Mouse (Mus musculus): ENCODE measurements around the gene Kdelr3. TPM values are rescaled to one million over a fixed set of nuclear protein-coding genes. Genes with fewer than 3 reads are reported as not detected.

Kdelr3 gene
- total and polyA plus RNA-seq, 3 experiments, result 0.33 to 7.4 (median 0.94) TPM

- no peak overlapping the region for H3K4me3 ChIP-seq (replicated peaks in 1 of 3; ENCODE audit: low read depth in 2 of 3, low read length in 2 of 3, poor library complexity in 1 of 3)
- H3K27ac ChIP-seq (ENCODE audit: insufficient read depth, low read depth), result no peak overlapping the region
- in situ Hi-C loops (cut with MboI; ENCODE audit: low pct_ligation_motif_present, low pct_unique_long_range_greater_than_20kb, low sequenced_read_pairs) (no loop called here), dilution Hi-C loops (cut with MboI; ENCODE audit: extremely low pct_ligation_motif_present, extremely low pct_unique_long_range_greater_than_20kb, low sequenced_read_pairs) (no loop called here)
- no peaks in the 10 kb centered on the region for H3K79me2 ChIP-seq (replicated peaks; ENCODE audit: control insufficient read depth, extremely low read depth, insufficient read depth, poor library complexity, severe bottlenecking)
- peaks cover 19% of the 10 kb centered on the region for H3K27me3 ChIP-seq (replicated peaks)
- peaks cover 20% of the 10 kb centered on the region for H3K9me3 ChIP-seq (replicated peaks; ENCODE audit: low read length)
- TF ChIP-seq ELF1 (IDR thresholded peaks at IDR 0.05; ENCODE audit: low read depth, low read length) (no peak), MYC (IDR thresholded peaks at IDR 0.05; ENCODE audit: low read depth, low read length) (no peak), NELFE (IDR thresholded peaks at IDR 0.05; ENCODE audit: low read depth, low read length) (no peak), TCF12 (IDR thresholded peaks at IDR 0.05; ENCODE audit: low read depth, low read length) (no peak), MAZ (IDR thresholded peaks at IDR 0.05; ENCODE audit: low read depth, low read length) (no peak), IRF4 (IDR thresholded peaks at IDR 0.05; ENCODE audit: low read depth, low read length) (no peak), ZKSCAN1 (IDR thresholded peaks at IDR 0.05; ENCODE audit: borderline replicate concordance, low read depth, low read length) (no peak), CHD1 (IDR thresholded peaks at IDR 0.05; ENCODE audit: low read depth, low read length) (no peak), POLR2AphosphoS2 (IDR thresholded peaks at IDR 0.05; ENCODE audit: low read depth, low read length) (no peak), NRF1 (IDR thresholded peaks at IDR 0.05; ENCODE audit: low read depth, low read length) (no peak), MAFK (IDR thresholded peaks at IDR 0.05; ENCODE audit: insufficient replicate concordance, low read length) (no peak), USF2 (conservative IDR thresholded peaks at IDR 0.05; ENCODE audit: low read depth, low read length) (no peak), KAT2A (IDR thresholded peaks at IDR 0.05; ENCODE audit: insufficient replicate concordance, low read length) (no peak)
- no peak for DNase-seq (ENCODE audit: extremely low read depth)
- H3K36me3 ChIP-seq (replicated peaks in 1 of 2; ENCODE audit: control insufficient read depth in 1 of 2, insufficient read depth in 1 of 2, low read length in 1 of 2), result no peaks in the 10 kb centered on the region
- H3K4me1 ChIP-seq (ENCODE audit: control insufficient read depth in 1 of 2, insufficient read depth in 2 of 2), result peaks cover 5 to 6% of the 10 kb centered on the region in 2 experiments; a peak in 3 of 4 replicates
- H3K9ac ChIP-seq (ENCODE audit: insufficient read depth, low read depth), result no peak overlapping the region
- no peak overlapping the region for H3K4me2 ChIP-seq (ENCODE audit: insufficient read depth, low read depth, poor library complexity, severe bottlenecking)
Observed at GRCm38 (mm10) chr15:79470583-79470982, 45.6 kb upstream of the Kdelr3 start.

- Histone ChIP-seq H3K27ac (ENCODE audit: insufficient read depth, low read depth) (no peak overlapping the region), H3K4me2 (ENCODE audit: insufficient read depth, low read depth, poor library complexity, severe bottlenecking) (no peak overlapping the region), H3K4me3 (replicated peaks in 1 of 3; ENCODE audit: low read depth in 2 of 3, low read length in 2 of 3, poor library complexity in 1 of 3) (no peak overlapping the region), H3K9me3 (replicated peaks; ENCODE audit: low read length) (peaks cover 22% of the 10 kb centered on the region), H3K27me3 (replicated peaks) (peaks cover 19% of the 10 kb centered on the region), H3K9ac (ENCODE audit: insufficient read depth, low read depth) (no peak overlapping the region), H3K79me2 (replicated peaks; ENCODE audit: control insufficient read depth, extremely low read depth, insufficient read depth, poor library complexity, severe bottlenecking) (no peaks in the 10 kb centered on the region), H3K4me1 (ENCODE audit: control insufficient read depth in 1 of 2, insufficient read depth in 2 of 2) (peaks cover 5 to 6% of the 10 kb centered on the region in 2 experiments; a peak in 3 of 4 replicates), H3K36me3 (replicated peaks in 1 of 2; ENCODE audit: control insufficient read depth in 1 of 2, insufficient read depth in 1 of 2, low read length in 1 of 2) (no peaks in the 10 kb centered on the region)
- in situ Hi-C loops (cut with MboI; ENCODE audit: low pct_ligation_motif_present, low pct_unique_long_range_greater_than_20kb, low sequenced_read_pairs) (no loop called here), dilution Hi-C loops (cut with MboI; ENCODE audit: extremely low pct_ligation_motif_present, extremely low pct_unique_long_range_greater_than_20kb, low sequenced_read_pairs) (no loop called here)
- DNase-seq (ENCODE audit: extremely low read depth), result no peak
- no peak for TF ChIP-seq POLR2AphosphoS2 (IDR thresholded peaks at IDR 0.05; ENCODE audit: low read depth, low read length)
- TF ChIP-seq MXI1 (IDR thresholded peaks at IDR 0.05; ENCODE audit: low read depth, low read length), result no peak
- TF ChIP-seq EP300 (IDR thresholded peaks at IDR 0.05; ENCODE audit: low read length), result no peak
- TF ChIP-seq POLR2A (IDR thresholded peaks at IDR 0.05; ENCODE audit: low read depth, low read length), result no peak
- no peak for TF ChIP-seq RCOR1 (conservative IDR thresholded peaks at IDR 0.05; ENCODE audit: low read depth, low read length)
- TF ChIP-seq TBP (conservative IDR thresholded peaks at IDR 0.05; ENCODE audit: low read depth, low read length), result no peak
- TF ChIP-seq RAD21 (IDR thresholded peaks at IDR 0.05; ENCODE audit: low read depth, low read length), result no peak
- no peak for TF ChIP-seq ELF1 (IDR thresholded peaks at IDR 0.05; ENCODE audit: low read depth, low read length)
- TF ChIP-seq USF2 (conservative IDR thresholded peaks at IDR 0.05; ENCODE audit: low read depth, low read length), result no peak
- no peak for TF ChIP-seq SMC3 (IDR thresholded peaks at IDR 0.05; ENCODE audit: low read depth, low read length)
- TF ChIP-seq MEF2A (IDR thresholded peaks at IDR 0.05; ENCODE audit: borderline replicate concordance, low read depth, low read length), result no peak
Observed at GRCm38 (mm10) chr15:79471095-79471494, 45.1 kb upstream of the Kdelr3 start.

All from CH12.LX (cell line).